Mouse (Mus musculus) lung, adult 2 months (tissue): Measurements from ENCODE around the gene Pfn3.

ENCODE experiments used
- CTCF ChIP-seq: fragments of 200-500 bp; IDR thresholded peaks from 2 replicates; pipeline ENCODE4 v1.5.1; 2011; ENCODE audit warnings: mild to moderate bottlenecking, low read length, control low read depth; ENCODE audit not compliant: insufficient read depth
- POLR2A ChIP-seq: fragments of 200-500 bp; IDR thresholded peaks from 2 replicates; pipeline ENCODE4 v1.6.1; 2011; ENCODE audit warnings: low read depth, mild to moderate bottlenecking, control low read depth, low read length, borderline replicate concordance; ENCODE audit errors: extremely low read depth

DNA sequence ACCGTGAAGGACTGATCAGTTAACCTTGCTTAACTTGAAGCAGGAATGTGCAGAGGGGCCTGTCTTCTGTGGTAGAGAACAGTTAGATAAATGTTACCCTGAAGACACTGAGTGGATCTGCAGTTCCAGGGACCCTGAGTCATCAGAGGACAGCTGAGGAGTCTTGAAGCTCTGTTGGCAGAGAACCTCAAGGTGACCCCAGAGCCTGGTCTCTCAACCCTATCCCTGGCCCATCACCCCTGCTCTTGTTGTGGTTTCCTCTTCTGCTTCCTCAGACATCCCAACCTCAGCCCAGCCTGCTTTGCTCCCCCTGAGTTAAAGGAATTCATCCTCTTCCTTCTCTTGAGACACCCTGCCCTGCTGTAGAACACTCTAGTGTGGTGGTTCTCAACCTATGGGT is 16.9 kb downstream of the Pfn3 start, which contains the start of gene Slc34a1:
- TF ChIP-seq POLR2A (no peak), CTCF (no peak)
